In genomic region chr12:56265049-56265448, GRCm38 (mm10) we compare ENCODE assay signal across 17 mouse cellular contexts.
"Had no signal": no experiment of that assay in that cellular context is flagged by ENCODE, and none has a peak within 500 bp of the region (broad histone marks: within the 10 kb centered on the region; RNA-seq: fewer than 3 reads in every experiment).

No protein-coding gene starts in this region.

- DNase-seq: liver, embryonic 13.5 days; liver, postnatal 0 days; lung, postnatal 10 days; right cerebral cortex, postnatal 14 days; thymus, adult 2 months; thymus, postnatal 25 days; thymus, postnatal 4 days had no signal

- H3K9me3 ChIP-seq: liver, embryonic 13.5 days; liver, embryonic 15.5 days; midbrain, embryonic 13.5 days; midbrain, embryonic 15.5 days; neural tube, embryonic 12.5 days; stomach, embryonic 15.5 days had no signal

- ATAC-seq: liver, postnatal 0 days; midbrain, embryonic 13.5 days; midbrain, embryonic 15.5 days had no signal

- H3K4me3 ChIP-seq: liver, embryonic 13.5 days; liver, embryonic 15.5 days; megakaryocyte, embryonic 14.5 days; midbrain, embryonic 13.5 days; midbrain, embryonic 15.5 days; neural tube, embryonic 12.5 days; stomach, embryonic 15.5 days had no signal

- H3K9ac ChIP-seq: liver, embryonic 13.5 days; liver, embryonic 15.5 days; liver, postnatal 0 days; midbrain, embryonic 13.5 days; midbrain, embryonic 15.5 days; neural tube, embryonic 12.5 days; stomach, embryonic 15.5 days had no signal

- H3K27ac ChIP-seq: liver, embryonic 13.5 days; liver, embryonic 15.5 days; macrophage; midbrain, embryonic 13.5 days; midbrain, embryonic 15.5 days; neural tube, embryonic 12.5 days; stomach, embryonic 15.5 days; stomach, postnatal 0 days had no signal

- H3K4me1 ChIP-seq: liver, embryonic 13.5 days; liver, embryonic 15.5 days; megakaryocyte, embryonic 14.5 days; midbrain, embryonic 13.5 days; midbrain, embryonic 15.5 days; neural tube, embryonic 12.5 days; stomach, embryonic 15.5 days had no signal

- H3K27me3 ChIP-seq: liver, embryonic 13.5 days; liver, embryonic 15.5 days; megakaryocyte, embryonic 14.5 days; midbrain, embryonic 13.5 days; midbrain, embryonic 15.5 days; neural tube, embryonic 12.5 days; stomach, embryonic 15.5 days had no signal

- H3K4me2 ChIP-seq: liver, embryonic 11.5 days; liver, embryonic 13.5 days; liver, embryonic 15.5 days; midbrain, embryonic 11.5 days; midbrain, embryonic 13.5 days; midbrain, embryonic 15.5 days; neural tube, embryonic 12.5 days; stomach, embryonic 15.5 days had no signal

- H3K36me3 ChIP-seq: liver, embryonic 13.5 days; liver, embryonic 15.5 days; midbrain, embryonic 13.5 days; midbrain, embryonic 15.5 days; neural tube, embryonic 12.5 days; stomach, embryonic 15.5 days had no signal
